Mouse (Mus musculus): Measurements from ENCODE around the gene Btbd9. TPM values are rescaled to one million over a fixed set of nuclear protein-coding genes. Genes with fewer than 3 reads are reported as not detected.

The Btbd9 gene
- polyA plus RNA-seq, 1 experiment: 21.7 TPM

GRCm38 (mm10) chr17:30470286-30470685 lies 106.0 kb downstream of the Btbd9 start:
- Histone ChIP-seq H3K4me1 (ENCODE audit: control insufficient read depth, insufficient read depth, insufficient read length) (no peaks in the 10 kb centered on the region; the same call in 1 of the 2 replicates), H3K27ac (ENCODE audit: insufficient read depth, low read length) (no peak overlapping the region), H3K36me3 (ENCODE audit: control insufficient read depth, insufficient read depth, low read length) (no peaks in the 10 kb centered on the region), H3K4me3 (ENCODE audit: extremely low read depth, insufficient read depth, insufficient read length) (no peak overlapping the region), H3K27me3 (ENCODE audit: control insufficient read depth, insufficient read depth, low read length) (no peaks in the 10 kb centered on the region)
- no peak for DNase-seq (ENCODE audit: low read depth in 1 of 2, low spot score in 2 of 2)
- TF ChIP-seq POLR2A (IDR thresholded peaks at IDR 0.05; ENCODE audit: low read depth, low read length) (no peak), CTCF (IDR thresholded peaks at IDR 0.05; ENCODE audit: extremely low read depth, insufficient read depth, insufficient read length, insufficient replicate concordance) (no peak)
- 86% methylated on average over 8 of the region's 8 CpGs for WGBS

DNA sequence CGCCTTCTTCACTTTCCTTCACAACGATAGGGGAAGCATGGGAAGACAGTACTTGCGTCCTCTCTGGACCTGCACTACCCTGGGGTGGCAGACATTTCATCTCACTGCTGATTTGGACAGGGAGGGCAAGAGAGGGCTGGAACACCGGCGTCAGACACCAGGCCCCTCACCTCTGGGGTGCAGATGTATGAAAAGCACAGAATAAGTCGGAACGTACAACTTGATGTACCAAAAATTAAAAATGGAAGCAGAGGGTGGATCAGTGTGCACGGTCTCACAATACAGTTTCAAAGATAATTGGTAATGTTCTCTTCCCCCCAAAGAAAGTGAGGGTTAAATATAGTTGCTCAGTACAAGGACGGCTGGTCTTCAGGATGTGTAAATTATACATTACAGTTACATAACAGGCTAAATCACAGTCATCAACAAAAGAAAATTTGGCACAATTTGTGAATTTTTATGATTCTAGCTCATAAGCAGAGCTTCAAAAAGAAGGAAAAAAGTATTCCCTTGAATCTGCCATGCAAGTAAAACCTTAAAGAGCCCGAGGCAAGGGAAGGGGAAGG lies 106.7 kb downstream of the Btbd9 start:
- Histone ChIP-seq H3K27me3 (ENCODE audit: control insufficient read depth, insufficient read depth, low read length) (no peaks in the 10 kb centered on the region), H3K36me3 (ENCODE audit: control insufficient read depth, insufficient read depth, low read length) (no peaks in the 10 kb centered on the region), H3K4me1 (ENCODE audit: control insufficient read depth, insufficient read depth, insufficient read length) (no peaks in the 10 kb centered on the region; the same call in 1 of the 2 replicates), H3K4me3 (ENCODE audit: extremely low read depth, insufficient read depth, insufficient read length) (no peak overlapping the region), H3K27ac (ENCODE audit: insufficient read depth, low read length) (no peak overlapping the region)
- DNase-seq (ENCODE audit: low read depth in 1 of 2, low spot score in 2 of 2): no peak
- TF ChIP-seq CTCF (IDR thresholded peaks at IDR 0.05; ENCODE audit: extremely low read depth, insufficient read depth, insufficient read length, insufficient replicate concordance) (no peak), POLR2A (IDR thresholded peaks at IDR 0.05; ENCODE audit: low read depth, low read length) (no peak)
- 91% methylated on average over 10 of the region's 10 CpGs for WGBS

- no peak for DNase-seq (ENCODE audit: low read depth in 1 of 2, low spot score in 2 of 2)
- TF ChIP-seq CTCF (IDR thresholded peaks at IDR 0.05; ENCODE audit: extremely low read depth, insufficient read depth, insufficient read length, insufficient replicate concordance) (no peak), POLR2A (IDR thresholded peaks at IDR 0.05; ENCODE audit: low read depth, low read length) (no peak)
- H3K4me1 ChIP-seq (ENCODE audit: control insufficient read depth, insufficient read depth, insufficient read length): no peaks in the 10 kb centered on the region; the same call in 1 of the 2 replicates
Measured at GRCm38 (mm10) chr17:30468368-30468767, 107.9 kb downstream of the Btbd9 start.

DNA sequence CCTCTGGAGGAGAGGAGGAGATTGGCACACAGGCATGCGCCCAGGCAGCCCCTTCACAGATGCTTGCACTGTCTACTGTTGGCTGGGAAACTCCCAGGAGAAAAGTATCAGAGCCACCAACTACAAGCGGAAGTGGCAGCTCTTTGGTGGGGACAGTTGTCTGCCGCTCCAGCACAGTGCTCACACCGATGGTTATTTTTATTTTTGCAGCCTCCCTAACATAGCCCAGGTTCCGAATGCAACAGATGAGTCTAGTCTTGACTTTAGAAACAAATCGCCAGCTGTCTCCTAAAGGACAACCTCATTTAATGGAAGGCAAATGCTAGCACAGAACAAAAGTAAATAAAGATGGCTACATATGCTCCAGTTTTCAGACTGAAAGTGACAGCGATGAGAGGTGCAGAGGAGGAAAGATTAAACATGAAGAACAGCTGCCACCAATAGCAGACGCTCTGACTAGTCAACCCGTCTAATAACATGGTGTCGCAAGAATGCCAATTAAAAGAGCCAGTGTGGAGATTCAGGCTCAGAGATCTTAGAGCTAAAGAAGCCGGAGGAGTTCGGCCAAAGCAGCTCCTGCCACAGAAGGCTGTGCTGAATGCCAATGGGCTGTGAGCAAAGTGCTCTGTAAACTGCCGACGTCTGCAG lies 108.6 kb downstream of the Btbd9 start:
- Histone ChIP-seq H3K4me1 (ENCODE audit: control insufficient read depth, insufficient read depth, insufficient read length) (no peaks in the 10 kb centered on the region; the same call in 1 of the 2 replicates), H3K36me3 (ENCODE audit: control insufficient read depth, insufficient read depth, low read length) (no peaks in the 10 kb centered on the region), H3K4me3 (ENCODE audit: extremely low read depth, insufficient read depth, insufficient read length) (no peak overlapping the region), H3K27ac (ENCODE audit: insufficient read depth, low read length) (no peak overlapping the region), H3K27me3 (ENCODE audit: control insufficient read depth, insufficient read depth, low read length) (no peaks in the 10 kb centered on the region)
- no peak for DNase-seq (ENCODE audit: low read depth in 1 of 2, low spot score in 2 of 2)
- WGBS: 80% methylated on average over 14 of the region's 14 CpGs
- TF ChIP-seq CTCF (IDR thresholded peaks at IDR 0.05; ENCODE audit: extremely low read depth, insufficient read depth, insufficient read length, insufficient replicate concordance): no peak
- no peak for TF ChIP-seq POLR2A (IDR thresholded peaks at IDR 0.05; ENCODE audit: low read depth, low read length)

More at GRCm38 (mm10) chr17:30468368-30468767, 107.9 kb downstream of the Btbd9 start:
- no peak overlapping the region for H3K4me3 ChIP-seq (ENCODE audit: extremely low read depth, insufficient read depth, insufficient read length)
- H3K27ac ChIP-seq (ENCODE audit: insufficient read depth, low read length): no peak overlapping the region
- H3K36me3 ChIP-seq (ENCODE audit: control insufficient read depth, insufficient read depth, low read length): no peaks in the 10 kb centered on the region
- WGBS: 89% methylated on average over 4 of the region's 4 CpGs
- no peaks in the 10 kb centered on the region for H3K27me3 ChIP-seq (ENCODE audit: control insufficient read depth, insufficient read depth, low read length)

DNA sequence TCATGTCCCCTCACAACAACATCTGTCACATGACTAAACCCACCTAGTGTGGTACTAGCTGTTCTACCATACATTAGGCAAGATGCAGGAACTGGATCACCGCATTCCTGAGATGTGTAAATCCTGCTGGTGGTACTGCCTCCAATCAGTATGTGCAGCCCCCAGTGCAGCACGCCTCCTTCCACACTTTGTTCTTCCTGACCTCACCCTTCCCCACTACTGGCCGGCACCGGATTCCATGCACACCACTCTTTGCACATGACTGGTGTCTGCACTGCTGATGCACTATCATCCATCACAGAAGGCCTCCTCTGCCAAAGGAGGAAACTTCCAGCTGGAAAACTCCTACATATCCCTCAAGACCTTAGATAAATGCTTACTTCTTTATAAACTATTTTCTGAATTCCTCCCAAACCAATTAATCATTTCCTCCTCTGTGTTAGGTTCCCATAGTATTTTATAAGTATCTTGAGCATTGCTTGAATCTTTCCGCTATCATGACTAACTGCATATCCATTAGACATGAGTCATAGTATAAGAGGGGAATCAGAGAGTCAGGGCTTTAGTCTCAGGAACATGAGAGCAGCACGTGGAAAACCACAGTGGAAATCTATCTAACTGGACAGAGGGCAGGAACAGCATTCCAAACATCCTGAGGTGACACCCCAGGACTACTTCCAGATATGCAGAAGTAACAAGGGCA lies 111.1 kb downstream of the Btbd9 start:
- WGBS: 89% methylated on average over 6 of the region's 6 CpGs
- no peak overlapping the region for H3K4me3 ChIP-seq (ENCODE audit: extremely low read depth, insufficient read depth, insufficient read length)
- DNase-seq (ENCODE audit: low read depth in 1 of 2, low spot score in 2 of 2): no peak
- H3K4me1 ChIP-seq (ENCODE audit: control insufficient read depth, insufficient read depth, insufficient read length): no peaks in the 10 kb centered on the region
- no peak for TF ChIP-seq POLR2A (IDR thresholded peaks at IDR 0.05; ENCODE audit: low read depth, low read length)
- no peak for TF ChIP-seq CTCF (IDR thresholded peaks at IDR 0.05; ENCODE audit: extremely low read depth, insufficient read depth, insufficient read length, insufficient replicate concordance)
- no peaks in the 10 kb centered on the region for H3K27me3 ChIP-seq (ENCODE audit: control insufficient read depth, insufficient read depth, low read length)
- H3K36me3 ChIP-seq (ENCODE audit: control insufficient read depth, insufficient read depth, low read length): no peaks in the 10 kb centered on the region
- H3K27ac ChIP-seq (ENCODE audit: insufficient read depth, low read length): no peak overlapping the region

DNA sequence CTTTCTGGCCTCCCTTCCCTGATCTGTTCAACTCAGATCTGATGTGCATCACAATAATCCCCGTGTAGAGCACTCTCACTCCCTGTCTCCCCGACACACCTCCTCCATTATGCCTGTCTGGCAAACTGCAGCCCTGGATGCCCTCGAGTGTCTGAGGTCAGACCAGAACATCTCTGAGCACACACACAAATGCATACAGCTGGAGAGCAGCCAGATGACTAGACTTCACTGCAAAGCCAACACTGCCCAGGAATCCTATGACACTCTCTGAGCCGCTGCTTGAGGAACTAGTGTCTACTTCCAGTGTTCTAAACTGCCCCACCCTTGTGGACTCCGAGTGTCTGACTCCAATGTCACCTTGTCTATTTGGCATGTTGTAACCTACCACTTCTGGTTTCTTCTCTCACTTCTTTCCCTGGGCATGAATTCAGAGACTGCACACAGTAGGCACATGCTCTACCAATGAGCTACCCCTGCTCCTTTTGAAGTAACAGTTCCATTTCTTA lies 112.0 kb downstream of the Btbd9 start:
- no peak for DNase-seq (ENCODE audit: low read depth in 1 of 2, low spot score in 2 of 2)
- TF ChIP-seq CTCF (IDR thresholded peaks at IDR 0.05; ENCODE audit: extremely low read depth, insufficient read depth, insufficient read length, insufficient replicate concordance) (no peak), POLR2A (IDR thresholded peaks at IDR 0.05; ENCODE audit: low read depth, low read length) (no peak)
- no peak overlapping the region for H3K27ac ChIP-seq (ENCODE audit: insufficient read depth, low read length)
- H3K36me3 ChIP-seq (ENCODE audit: control insufficient read depth, insufficient read depth, low read length): no peaks in the 10 kb centered on the region
- WGBS: 83% methylated on average over 5 of the region's 5 CpGs
- H3K4me3 ChIP-seq (ENCODE audit: extremely low read depth, insufficient read depth, insufficient read length): no peak overlapping the region
- H3K4me1 ChIP-seq (ENCODE audit: control insufficient read depth, insufficient read depth, insufficient read length): no peaks in the 10 kb centered on the region
- no peaks in the 10 kb centered on the region for H3K27me3 ChIP-seq (ENCODE audit: control insufficient read depth, insufficient read depth, low read length)
